Mouse (Mus musculus) MEL (cell line): Measurements from ENCODE around the gene Golga4.

Experiments
- CTCF ChIP-seq, 3 experiments: IDR thresholded peaks in 2 of 3; conservative IDR thresholded peaks in 1 of 3; 2 replicates each; pipeline ENCODE4 v1.5.1; 2011 to 2012; ENCODE audit warnings: low read length in 3 of 3, low read depth in 2 of 3, mild to moderate bottlenecking in 2 of 3, improper control_type of control experiment in 1 of 3, inconsistent platforms in 1 of 3, mixed read lengths in 1 of 3, moderate library complexity in 1 of 3; ENCODE audit not compliant: control insufficient read depth in 1 of 3, insufficient read depth in 1 of 3, poor library complexity in 1 of 3, severe bottlenecking in 1 of 3
- GABPA ChIP-seq: IDR thresholded peaks from 2 replicates; pipeline ENCODE4 v1.6.1; 2012; ENCODE audit warnings: low read depth, mild to moderate bottlenecking, inconsistent platforms, low read length, improper control_type of control experiment, moderate library complexity
- JUND ChIP-seq: IDR thresholded peaks from 2 replicates; pipeline ENCODE4 v1.6.1; 2011; ENCODE audit warnings: low read depth, mild to moderate bottlenecking, improper control_type of control experiment, low read length

- no peak for TF ChIP-seq CTCF (IDR thresholded peaks at IDR 0.05 in 2 of 3, conservative IDR thresholded peaks at IDR 0.05 in 1 of 3; ENCODE audit: control insufficient read depth in 1 of 3, insufficient read depth in 1 of 3, low read depth in 2 of 3, low read length in 3 of 3, poor library complexity in 1 of 3, severe bottlenecking in 1 of 3)
- TF ChIP-seq JUND = no peak
- TF ChIP-seq GABPA = no peak
Observed at GRCm38 (mm10) chr9:118487096-118487395, 19.0 kb upstream of the Golga4 start.
